Mouse (Mus musculus): ENCODE measurements around the gene Ctxn1.

- TF ChIP-seq CTCF (IDR thresholded peaks at IDR 0.05; ENCODE audit: extremely low read depth, insufficient read length, insufficient replicate concordance, low read depth, low read length) (no peak), POLR2A (IDR thresholded peaks at IDR 0.05; ENCODE audit: low read depth, low read length) (no peak)
Observed at GRCm38 (mm10) chr8:4276111-4276465, 17.0 kb upstream of the Ctxn1 start.

All from small intestine, adult 2 months (tissue).